Mouse (Mus musculus) C2C12 (cell line): ENCODE measurements around the gene Chst10.

Experiments used
- CEBPB ChIP-seq: IDR thresholded peaks from one replicate; pipeline ENCODE4 v1.6.1; 2011; ENCODE audit warnings: low read depth, mild to moderate bottlenecking, control low read depth, moderate library complexity
- CTCF ChIP-seq: IDR thresholded peaks from one replicate; pipeline ENCODE4 v1.5.1; 2011; ENCODE audit not compliant: control insufficient read depth, insufficient read depth, insufficient read length
- FOSL1 ChIP-seq: IDR thresholded peaks from one replicate; pipeline ENCODE4 v1.8.0; 2011; ENCODE audit warnings: mild to moderate bottlenecking, low read length; ENCODE audit not compliant: poor library complexity, insufficient read depth, severe bottlenecking
- MAX ChIP-seq: IDR thresholded peaks from one replicate; pipeline ENCODE4 v1.6.1; 2011; ENCODE audit warnings: mild to moderate bottlenecking, control low read depth
- MYOD1 ChIP-seq: IDR thresholded peaks from one replicate; pipeline ENCODE4 v1.6.1; 2011; ENCODE audit warnings: low read depth; ENCODE audit not compliant: control insufficient read depth, insufficient read length

DNA sequence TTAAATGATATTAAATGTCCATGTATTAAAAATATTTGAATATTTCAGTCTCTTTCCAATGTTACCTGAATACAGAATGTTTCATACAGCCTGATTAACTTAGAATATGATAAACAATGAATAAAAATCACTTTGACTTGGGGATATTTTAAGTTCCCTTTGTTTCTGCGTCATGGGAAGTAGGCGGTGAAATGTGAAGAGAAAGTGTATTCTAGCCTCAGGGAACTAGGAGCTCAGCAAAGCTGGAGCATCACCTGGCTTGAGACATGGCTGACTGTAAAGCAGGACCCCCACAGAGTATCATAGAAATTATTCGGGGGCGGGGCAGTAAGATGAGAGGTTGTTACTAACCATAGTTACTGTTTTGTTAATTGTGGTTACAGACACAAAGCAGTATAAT is 31.0 kb upstream of the Chst10 start:
- no peak for TF ChIP-seq FOSL1
- no peak for TF ChIP-seq CEBPB
- no peak for TF ChIP-seq CTCF
- TF ChIP-seq MAX: no peak
- TF ChIP-seq MYOD1: no peak
